Mouse (Mus musculus) 3T3-L1 (cell line): ENCODE results near the gene Olfr1054.
"Not testable (repeated sequence)": the region's sequence is repeated elsewhere in the genome, so short reads cannot be mapped to it uniquely, and the experiment has no call there.

Experiments
- DNase-seq: peaks from one replicate; pipeline ENCODE4 v3.0.0-alpha.2; 2015; ENCODE audit warnings: low read depth, low spot score

The Olfr1054 gene

DNA sequence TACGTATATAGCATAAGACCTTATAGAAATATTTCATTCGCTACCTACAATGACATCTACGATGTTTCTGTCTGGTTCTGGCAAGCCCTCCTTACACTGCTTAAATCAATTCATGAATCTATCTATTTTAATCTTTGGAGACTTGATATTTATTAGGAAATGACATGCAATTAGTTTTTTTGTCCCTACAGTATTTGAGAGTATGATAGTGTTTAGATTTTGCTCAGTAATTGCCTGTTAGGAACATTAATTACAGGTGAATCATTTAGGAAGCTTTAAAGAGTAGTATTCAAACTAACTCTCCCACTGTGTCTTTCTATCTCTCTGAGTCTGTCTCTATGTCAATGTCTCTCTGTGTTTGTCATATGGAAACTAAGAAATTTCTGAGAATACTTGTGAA lies at the start of gene Olfr1054:
Gene Olfr1054, minus strand, starts transcription at position 101 of the 400 bp plus-strand sequence.
- DNase-seq = no peak

DNA sequence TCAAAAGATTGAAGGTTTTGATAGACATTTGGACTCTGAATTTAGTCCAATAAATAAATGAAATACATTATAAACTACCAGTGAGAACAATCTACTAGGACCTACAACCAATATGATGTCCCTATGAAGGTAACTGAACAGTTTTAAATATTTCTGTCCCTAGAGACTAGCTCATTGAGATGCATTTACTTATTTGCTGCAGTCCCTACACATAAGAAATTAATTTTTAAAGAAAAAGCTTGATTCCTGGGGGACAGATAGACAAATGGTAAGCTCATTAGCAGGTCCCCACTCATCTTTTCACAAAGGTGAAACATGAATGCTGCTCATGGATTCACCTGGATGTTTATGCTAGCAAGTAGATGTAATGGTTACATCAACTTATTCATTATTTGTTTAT lies 43.1 kb upstream of the Olfr1054 start, which contains the start of gene Olfr1057:
Gene Olfr1057, minus strand, starts transcription at position 101 of the 400 bp plus-strand sequence.
- no peak for DNase-seq

DNA sequence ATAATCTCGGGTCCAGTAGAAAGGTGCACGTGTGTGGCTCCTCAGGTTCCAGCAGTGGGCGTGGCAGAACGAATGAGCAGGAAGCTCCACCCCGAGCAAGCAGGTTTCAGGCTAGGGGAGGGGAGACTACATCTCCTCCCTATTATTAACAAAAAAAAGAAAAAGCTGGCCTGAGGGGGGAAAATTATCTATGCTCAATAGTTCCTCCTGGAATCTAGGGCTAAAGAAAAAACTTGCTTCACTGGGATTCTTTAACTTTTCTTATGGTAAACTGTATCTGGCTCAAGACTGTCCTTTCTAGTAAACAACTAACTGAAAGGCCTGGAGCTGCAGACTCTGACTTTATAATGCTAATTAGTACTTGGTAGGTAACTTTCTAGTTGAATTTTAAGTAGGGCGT lies 31.1 kb upstream of the Olfr1054 start:
- DNase-seq = not testable (repeated sequence)

DNA sequence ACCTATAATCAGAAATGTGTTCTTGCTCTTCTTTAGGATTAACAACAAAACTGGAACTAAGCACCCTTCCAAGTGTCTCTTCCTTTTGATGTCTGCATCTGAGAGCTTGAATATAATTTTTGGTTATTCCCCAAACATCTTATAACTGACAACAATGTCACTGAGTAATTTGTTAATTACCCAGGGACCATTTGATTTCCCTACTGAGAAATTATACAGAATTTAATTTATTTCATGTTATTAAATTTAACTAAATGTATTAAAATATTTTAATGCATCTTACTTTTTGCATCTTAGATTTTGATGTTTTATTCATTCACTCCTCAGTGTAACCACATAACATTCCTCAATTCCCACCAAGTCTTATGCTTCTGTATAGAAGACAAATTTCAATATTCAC lies 27.1 kb upstream of the Olfr1054 start, which contains the start of gene Olfr1056:
Gene Olfr1056, minus strand, starts transcription at position 101 of the 400 bp plus-strand sequence.
- no peak for DNase-seq

DNA sequence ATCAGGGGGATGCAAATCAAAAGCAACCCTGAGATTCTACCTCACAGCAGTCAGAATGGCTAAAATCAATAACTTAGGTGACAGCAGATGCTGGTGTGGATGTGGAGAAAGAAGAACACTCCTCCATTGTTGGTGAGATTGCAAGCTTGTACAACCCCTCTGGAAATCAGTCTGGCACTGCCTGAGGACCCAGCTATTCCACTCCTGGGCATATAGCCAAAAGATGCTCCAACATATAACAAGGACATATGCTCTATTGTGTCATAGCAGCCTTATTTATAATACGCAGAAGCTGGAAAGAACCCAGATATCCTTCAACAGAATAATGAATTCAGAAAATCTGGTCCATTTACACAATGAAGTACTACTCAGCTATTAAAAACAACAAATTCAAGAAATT lies 16.5 kb upstream of the Olfr1054 start:
- not testable (repeated sequence) for DNase-seq

DNA sequence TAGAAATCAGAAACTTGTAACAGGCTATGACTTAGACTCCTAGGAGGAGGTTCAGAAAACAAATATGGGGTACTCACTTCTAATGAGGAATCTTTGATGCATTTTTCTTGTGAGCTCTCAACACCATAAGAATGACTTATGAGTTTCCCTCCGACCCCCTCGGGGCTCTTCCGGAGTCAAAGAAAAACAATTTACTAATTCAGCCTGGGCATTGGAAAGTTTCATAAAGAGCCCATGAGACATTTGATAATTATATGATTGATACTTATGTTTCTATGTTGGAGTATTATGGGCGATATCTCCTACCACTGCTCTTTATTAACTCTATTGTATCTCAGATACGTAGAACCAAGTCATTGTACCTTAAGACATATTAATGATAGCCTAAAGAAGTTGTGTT lies 15.0 kb upstream of the Olfr1054 start, which contains the start of gene Olfr1055:
Gene Olfr1055, minus strand, starts transcription at position 101 of the 400 bp plus-strand sequence.
- DNase-seq = no peak

DNA sequence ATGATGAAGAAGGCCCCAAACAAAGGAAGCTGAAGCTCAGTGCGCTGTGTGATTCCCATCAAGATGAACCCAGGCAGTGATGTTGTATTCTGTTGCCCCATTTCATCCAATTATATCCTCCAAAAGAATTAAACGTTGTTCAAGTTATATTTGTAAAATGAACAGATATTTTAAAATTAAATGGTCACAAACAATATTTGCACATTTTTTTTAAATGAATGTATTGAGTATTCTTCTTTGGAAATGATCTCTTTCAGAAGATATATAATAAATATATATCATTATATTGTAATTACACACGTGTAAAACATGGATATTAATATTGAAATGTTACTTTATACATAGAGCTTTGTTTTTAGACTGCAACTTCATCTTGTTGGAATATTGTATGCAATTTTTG lies 20.0 kb downstream of the Olfr1054 start, which contains the start of gene Olfr1053:
Gene Olfr1053, minus strand, starts transcription at position 101 of the 400 bp plus-strand sequence.
- DNase-seq = no peak

DNA sequence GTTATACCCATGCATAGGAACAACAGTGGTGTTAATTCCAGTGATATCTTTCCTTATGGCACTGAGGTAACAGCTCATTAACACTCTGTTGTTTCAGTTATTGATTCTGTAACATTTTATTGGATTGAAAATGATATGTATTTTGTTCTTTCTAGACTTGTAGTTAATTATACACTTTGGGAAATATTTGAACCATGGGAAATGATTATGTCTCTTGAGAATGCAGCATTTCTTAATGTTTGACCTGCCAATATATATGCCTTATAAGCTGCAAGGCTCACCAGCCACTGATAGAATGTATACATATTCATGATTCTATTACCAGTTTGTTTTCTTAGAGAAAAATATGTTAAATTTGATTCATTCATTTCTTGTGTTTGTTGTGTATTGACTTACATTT lies 43.1 kb downstream of the Olfr1054 start, which contains the start of gene Olfr1052:
Gene Olfr1052, plus strand, starts transcription at position 301 of the 400 bp plus-strand sequence.
- no peak for DNase-seq
